Mouse (Mus musculus) bone marrow, adult 2 months (tissue): ENCODE results near the gene Spg20.

Experiments
- CTCF ChIP-seq: fragments of 200-500 bp; IDR thresholded peaks from 2 replicates; pipeline ENCODE4 v1.5.1; 2011; ENCODE audit warnings: low read length, control low read depth; ENCODE audit not compliant: control insufficient read depth, insufficient read depth
- POLR2A ChIP-seq: fragments of 200-500 bp; IDR thresholded peaks from 2 replicates; pipeline ENCODE4 v1.6.1; 2011; ENCODE audit warnings: low read depth, mild to moderate bottlenecking, control low read depth, low read length, borderline replicate concordance; ENCODE audit not compliant: control insufficient read depth

- TF ChIP-seq CTCF, result no peak
- TF ChIP-seq POLR2A, result no peak
These were observed 26.2 kb upstream of the Spg20 start for GRCm38 (mm10) chr3:55085716-55086115.
